Mouse (Mus musculus) left cerebral cortex, postnatal 10 days (tissue): ENCODE measurements around the gene Chn1. TPM values are rescaled to one million over a fixed set of nuclear protein-coding genes. Genes with fewer than 3 reads are reported as not detected.

Experiments
- DNase-seq, 2 experiments: peaks; one replicate each; pipeline ENCODE4 v3.0.0; 2021 to 2022; ENCODE audit warnings: low spot score in 2 of 2, mixed read lengths in 1 of 2; ENCODE audit errors: extremely low spot score in 1 of 2
- intact Hi-C: fragments of 180-260 bp; cut with DNase I; formaldehyde crosslinking; loops from one replicate; pipeline ENCODE4 v1.15.1; 2025
- total RNA-seq, 2 experiments: library from RNA; stranded (reverse); gene quantifications; 2 replicates each; pipeline ENCODE4 v1.2.3; 2021

Gene Chn1
- total RNA-seq, 2 experiments from 2014 or later: 695 to 715 TPM

DNA sequence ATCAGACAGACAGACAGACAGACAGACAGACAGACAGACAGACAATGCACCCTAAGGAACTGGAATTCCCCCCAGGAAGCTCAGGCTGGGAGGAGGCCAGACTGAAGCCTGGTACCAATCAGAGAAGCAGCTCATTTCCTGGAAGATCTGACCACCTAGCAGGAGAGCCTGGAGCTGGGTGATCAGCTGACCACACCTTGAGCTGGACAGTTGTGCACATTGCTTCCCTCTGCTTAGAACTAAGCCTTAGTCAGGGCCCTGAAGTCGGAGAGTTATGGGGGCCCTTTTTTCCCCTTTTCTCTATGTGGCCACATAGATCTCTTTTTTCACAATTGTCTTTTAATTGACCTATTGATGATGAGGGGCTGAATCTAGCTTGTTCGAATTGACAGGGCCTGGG is 168.0 kb downstream of the Chn1 start:
- intact Hi-C loops: no loop called here
- DNase-seq: no peak

DNA sequence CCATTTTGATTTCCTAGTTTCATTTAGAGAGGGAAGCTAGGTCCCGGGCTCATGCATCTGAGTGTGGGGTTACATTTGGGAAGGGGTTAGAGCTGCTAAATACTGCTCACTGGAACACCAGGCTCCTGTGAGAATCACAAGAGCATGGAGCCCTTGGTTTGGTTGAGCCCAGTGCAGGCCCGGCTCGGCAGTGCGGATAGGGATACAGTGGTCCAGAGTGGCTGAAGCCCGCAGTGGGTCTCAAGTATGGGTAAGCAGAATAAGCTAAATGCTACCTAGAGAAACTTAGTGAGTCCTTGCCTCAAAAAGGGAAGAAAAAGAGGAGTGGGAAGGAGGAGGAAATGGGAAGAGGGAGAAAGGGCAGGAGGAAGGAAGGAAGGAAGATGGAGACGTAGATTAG is 168.5 kb downstream of the Chn1 start:
- intact Hi-C loops: no loop called here

DNA sequence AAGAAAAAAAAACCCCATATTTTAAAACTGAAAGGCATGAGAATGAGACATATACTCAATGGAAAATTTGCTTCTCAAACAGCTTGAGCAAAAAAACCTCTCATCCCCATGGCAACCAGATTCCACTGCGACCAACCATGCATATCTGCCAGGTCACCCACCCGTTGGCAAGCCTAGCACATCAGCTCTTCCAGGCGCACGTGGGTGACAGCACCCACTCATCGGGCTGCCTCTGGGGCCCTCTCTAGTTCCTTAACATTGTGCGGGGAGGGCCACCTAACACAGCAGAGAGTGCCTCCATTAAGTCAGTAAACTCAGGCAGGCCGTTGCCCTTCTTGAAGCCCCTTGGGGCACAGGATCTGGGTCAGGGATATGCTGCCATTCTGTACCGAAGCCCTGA is 170.1 kb downstream of the Chn1 start:
- DNase-seq: peak; percentile 77 to 85
- intact Hi-C loops: no loop called here

More for the DNA sequence above, 168.5 kb downstream of the Chn1 start:
- no peak for DNase-seq

DNA sequence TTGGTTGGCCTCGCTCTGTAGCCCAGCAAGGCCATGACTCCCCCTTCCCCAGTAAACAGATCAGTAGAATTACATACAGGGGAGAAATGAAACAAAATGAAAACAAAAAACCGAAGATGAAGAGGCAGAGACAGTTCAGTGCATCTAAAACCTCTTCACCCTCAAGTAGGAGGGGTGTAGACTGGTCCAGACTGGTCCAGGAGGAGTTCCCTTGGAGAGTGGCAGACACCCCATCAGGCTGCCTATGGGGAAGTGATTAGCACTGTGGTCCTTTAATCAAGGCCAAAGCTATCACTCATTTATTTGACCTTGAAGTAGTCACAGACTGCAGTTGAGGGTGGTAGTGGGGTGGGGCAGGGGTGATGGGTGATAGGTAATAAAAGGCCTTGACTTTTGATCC is 170.6 kb downstream of the Chn1 start:
- no peak for DNase-seq
- intact Hi-C loops: no loop called here

DNA sequence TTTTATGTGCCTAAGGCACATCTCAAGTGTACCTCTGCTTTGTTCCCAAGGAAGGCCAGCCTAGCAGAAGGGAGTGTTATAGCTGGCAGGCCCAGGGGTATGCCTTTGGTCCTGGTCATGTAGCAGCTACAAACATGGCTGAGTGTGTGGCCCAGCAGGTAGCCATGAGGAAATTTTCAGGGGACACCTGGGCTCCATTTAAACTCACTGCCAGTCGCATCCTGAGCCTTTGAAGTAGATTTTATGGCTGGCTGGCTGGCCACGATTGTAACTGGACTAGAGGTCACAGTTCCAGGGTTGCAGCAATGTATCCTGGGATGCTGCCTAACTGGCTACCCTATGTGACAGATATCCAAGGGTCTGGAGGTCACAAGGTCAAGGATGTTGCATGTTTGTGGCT is 174.5 kb downstream of the Chn1 start:
- intact Hi-C loops: no loop called here
- DNase-seq: no peak

DNA sequence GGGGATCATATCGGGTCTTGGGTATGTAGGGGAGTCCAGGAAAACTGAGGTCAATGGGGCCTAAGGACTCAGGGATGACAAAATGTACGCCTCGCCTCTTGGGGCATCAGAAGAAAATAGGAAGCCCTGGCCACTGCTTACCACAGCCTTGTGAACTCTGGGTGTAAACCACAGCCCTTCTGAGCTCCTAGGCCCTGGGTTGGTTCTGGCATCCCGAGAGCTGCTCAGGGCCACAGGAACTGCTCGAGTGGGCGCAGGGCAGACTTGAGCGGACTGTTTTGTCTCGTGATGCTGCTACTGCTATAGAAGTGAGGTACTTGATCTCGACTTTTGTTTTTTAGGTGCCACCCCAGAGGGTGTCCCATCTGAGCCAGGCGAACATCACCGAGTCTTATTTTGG is 177.4 kb downstream of the Chn1 start:
- DNase-seq: no peak
- intact Hi-C loops: no loop called here

DNA sequence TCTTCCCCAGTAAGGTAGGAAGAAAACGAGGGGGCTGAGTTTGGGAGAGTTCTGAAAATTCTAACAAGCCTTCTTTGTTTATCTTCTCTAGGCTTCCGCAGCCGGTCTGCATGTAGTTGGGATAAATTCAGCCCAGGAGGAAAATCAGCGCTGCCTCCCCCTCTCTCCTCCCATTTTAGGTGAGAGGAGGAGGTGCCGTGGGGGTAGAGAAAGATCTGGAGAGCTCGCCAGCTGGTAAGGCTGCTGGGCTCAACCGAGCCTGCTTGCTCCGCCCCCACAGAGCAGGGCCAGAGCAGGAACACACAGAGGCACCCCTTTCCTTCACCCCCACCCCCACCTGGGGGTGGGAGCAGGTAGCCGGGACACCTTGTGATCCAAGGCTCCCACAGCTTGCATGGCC is 178.4 kb downstream of the Chn1 start:
- peak; percentile 76 to 84 for DNase-seq
- intact Hi-C loops: no loop called here

DNA sequence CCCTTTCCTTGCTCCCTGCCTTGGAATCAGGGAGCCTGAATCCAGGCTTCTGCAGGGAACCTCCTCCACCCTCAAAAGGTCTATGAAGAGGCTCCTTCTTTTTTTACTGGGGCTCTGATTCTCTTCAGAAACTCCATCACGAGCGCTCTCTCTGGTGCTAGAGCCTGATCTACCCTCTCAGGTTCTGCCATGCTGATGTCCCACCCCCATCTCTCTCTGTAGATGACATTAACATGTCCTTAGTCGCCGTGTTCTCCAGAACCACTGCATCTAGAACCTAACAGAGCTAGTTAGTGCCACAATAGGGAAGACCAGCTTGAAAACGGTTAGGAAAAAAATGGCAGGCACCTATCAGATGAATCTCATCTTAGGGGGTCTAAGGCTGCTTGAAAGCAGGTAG is 178.8 kb downstream of the Chn1 start:
- DNase-seq: no peak
- intact Hi-C loops: no loop called here

DNA sequence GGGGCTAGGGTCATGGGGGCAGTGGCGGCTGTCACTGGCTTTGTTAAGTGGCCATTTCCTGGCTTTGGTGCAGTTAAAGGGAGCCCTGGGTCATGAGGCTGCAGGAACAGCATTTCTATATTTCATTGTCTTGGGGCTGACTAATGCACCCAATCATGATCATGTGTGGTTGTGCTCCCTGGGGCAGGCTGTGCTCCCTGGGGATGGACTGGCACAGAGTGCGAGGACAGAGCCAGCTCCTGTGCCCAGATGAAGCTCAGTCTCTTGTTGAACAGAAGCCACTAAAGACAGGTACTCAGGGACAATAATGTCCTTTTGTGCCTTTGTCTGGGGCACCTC is 182.1 kb downstream of the Chn1 start:
- intact Hi-C loops: no loop called here
- DNase-seq: peak in 1 of 2 experiments; percentile 17

DNA sequence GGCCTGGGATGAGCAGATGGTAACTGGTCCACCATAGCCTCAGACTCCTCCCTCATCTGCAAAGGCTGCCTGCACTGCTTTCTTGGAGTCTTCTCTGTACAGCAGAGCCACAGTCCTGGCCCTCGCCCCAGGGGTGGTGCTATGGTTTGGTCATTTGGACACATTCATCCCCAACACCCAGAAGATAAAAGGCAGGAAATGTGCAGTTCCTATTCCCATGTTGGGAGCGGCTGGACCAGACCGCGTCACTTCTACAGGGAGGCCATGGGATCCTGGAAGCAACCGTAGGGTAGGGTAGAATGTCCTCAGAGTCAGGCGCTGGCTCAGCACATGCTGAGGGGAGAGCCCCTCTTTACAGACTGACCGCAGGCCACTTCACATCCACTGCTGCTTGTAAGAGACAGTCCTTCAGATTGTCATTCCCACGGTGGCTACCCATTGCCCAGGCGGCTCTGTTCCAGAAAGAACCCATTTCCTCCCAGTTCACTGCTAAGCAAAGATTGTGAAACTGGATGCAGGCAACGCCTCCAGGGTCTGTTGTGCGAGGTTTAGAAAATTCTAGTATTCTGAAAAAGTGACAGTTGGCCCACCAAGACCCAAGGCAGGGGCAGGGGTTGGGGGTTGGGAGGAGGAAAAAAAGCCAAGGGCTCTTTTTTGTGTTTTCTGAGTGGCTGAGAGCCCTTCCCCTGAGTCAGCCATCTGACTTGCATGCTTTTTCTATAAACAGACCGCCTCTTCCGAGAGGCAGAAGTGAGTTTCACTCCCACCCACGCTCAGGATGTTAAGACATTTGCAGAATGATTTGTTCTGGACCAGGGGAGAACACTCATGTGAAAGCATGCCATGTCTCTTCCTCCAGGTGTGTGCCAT is 182.7 kb downstream of the Chn1 start:
- DNase-seq: peak; percentile 53 to 64
- intact Hi-C loops: no loop called here

DNA sequence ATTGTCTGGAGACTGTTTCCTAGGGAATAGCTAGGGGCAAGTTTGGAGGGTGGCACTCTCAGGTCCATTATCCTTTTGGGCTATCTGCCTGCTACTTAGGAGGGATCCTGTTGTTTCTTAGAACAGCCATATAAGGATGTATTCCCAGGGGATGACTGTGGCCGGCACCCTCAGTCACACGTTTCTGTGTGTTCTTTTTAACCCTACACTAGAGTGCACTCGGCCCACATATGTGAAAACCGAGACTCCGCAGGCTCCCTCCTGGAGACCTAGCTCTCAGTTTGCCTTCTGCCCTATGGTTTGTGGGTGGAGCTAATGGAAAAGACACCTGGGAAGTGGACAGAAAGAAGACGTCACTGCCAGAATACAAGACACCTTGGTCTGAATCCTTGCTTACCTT is 183.9 kb downstream of the Chn1 start:
- intact Hi-C loops: no loop called here
- no peak for DNase-seq

DNA sequence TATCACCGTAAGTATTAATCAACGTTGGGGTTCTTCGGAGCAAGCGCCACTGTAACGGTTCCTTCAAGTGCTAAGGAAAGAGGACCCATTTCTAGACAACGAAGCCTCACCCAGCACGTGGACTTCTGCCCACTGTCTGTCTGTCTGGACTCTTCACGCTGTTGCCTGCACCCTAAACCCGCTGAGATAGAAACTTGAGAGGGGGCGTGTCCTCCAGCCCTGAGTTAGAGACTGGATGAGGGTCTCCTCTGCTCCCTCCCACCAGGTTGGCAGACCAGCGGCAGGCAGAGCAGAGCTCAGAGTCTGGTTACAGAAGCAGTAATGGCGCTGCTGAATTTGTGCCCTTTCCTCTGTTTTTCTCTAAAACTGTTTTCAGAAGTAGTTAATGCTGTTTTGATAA is 185.0 kb downstream of the Chn1 start:
- DNase-seq: no peak
- intact Hi-C loops: no loop called here

DNA sequence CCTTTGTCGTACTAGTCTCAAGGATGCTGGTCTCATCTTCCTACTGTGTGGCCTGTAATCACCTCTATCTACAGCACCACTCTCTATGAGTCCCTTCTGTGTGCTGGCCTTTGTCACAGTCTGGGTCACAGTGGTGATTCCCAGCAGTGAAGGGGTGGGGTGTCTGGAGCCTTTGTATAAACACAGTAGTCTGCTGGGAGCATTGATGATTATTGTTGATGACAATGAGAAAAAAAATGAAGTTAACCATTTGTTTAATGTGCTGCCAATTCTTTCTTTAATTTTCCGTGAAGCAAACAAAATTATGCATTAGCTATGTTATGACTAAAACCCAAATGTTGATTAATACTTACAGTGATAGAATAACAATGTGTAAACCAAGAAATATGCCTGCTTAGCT is 186.2 kb downstream of the Chn1 start:
- no peak for DNase-seq
- intact Hi-C loops: loop anchor here (10.0 kb wide), 1 partner anchor 186 kb away; the partner anchor contains the start of gene Chn1

DNA sequence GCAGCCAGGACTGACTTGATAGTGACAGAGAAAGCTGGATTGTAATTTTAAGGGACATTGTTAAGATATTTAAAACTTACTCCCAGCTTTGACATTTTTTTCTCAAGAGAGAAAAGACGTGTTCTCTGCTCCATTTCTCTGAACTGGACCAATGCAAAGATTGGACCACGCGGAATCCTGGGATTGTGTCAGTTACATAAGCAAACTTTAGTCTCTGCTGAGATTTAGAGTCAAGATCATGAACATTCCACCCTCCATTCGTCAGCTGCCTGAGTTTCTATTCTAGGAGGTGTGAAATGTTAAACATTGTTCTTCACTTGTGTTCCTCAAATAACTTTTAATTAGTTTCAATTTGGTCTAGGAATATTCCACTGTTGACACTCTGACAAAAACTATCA is 188.0 kb downstream of the Chn1 start:
- DNase-seq: no peak
- intact Hi-C loops: loop anchor here (10.0 kb wide), 1 partner anchor 188 kb away; the partner anchor contains the start of gene Chn1

DNA sequence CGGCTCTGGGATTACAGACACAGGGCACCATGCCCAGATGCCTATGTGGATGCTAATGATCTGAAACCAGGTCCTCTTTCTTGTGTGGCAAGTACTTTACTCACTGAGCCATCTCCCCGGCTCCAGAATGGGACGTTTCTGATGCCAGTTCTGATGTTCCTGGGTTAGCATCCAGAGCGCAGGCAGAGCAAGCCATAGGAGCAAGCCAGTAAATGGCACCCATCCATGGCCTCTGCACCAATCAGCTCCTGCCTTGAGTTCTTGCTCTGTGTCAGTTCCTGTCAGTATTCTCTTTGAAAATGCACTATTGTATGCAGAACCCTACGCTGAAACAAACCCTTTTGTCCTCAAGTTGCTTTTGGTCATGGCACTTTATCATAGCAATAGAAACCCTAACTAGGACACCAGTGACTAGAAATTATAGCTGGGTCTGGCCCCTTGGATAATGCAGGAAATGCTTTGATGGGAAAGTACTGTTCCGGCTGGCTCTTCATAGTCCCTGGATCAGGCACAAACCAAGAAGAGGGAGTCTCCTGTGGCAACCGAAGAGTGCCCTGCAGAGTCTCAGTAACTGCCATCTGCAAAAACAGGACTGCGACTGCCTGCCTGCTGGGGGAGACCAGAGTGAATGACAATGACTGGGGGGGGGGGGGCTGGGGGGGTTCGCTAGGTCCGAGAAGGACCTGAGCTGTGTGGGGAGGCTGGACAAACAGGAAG is 188.6 kb downstream of the Chn1 start:
- intact Hi-C loops: loop anchor here (10.0 kb wide), 1 partner anchor 188 kb away; the partner anchor contains the start of gene Chn1
- no peak for DNase-seq

DNA sequence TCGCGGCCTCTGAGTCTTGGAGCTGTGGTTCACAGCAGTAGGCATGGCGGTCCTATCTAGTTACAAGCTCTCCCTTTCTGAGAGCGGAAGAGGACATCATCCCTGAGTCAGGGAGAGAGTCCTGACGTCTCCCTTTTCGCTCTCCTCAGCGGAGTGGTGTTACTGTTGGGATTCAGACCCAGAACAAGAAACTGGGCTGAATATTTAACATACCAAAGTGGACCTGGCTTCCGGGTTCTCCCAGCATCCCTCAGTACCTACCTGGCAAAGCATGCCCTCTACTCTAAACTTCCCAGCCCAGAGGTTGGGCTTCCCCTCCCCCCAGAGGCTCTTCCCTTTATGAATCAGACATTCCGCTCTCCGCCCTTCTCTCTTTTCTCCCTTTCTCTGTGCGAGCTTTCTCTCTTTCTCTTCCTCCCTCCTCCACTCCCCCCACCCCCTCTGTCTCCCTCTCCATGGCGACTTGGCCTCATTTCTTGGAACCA is 189.8 kb downstream of the Chn1 start:
- peak in 1 of 2 experiments; percentile 51 for DNase-seq
- intact Hi-C loops: loop anchor here (2.0 to 10.0 kb wide), 2 partner anchors 73 to 189 kb away; partner anchors contain the start of gene Chn1

DNA sequence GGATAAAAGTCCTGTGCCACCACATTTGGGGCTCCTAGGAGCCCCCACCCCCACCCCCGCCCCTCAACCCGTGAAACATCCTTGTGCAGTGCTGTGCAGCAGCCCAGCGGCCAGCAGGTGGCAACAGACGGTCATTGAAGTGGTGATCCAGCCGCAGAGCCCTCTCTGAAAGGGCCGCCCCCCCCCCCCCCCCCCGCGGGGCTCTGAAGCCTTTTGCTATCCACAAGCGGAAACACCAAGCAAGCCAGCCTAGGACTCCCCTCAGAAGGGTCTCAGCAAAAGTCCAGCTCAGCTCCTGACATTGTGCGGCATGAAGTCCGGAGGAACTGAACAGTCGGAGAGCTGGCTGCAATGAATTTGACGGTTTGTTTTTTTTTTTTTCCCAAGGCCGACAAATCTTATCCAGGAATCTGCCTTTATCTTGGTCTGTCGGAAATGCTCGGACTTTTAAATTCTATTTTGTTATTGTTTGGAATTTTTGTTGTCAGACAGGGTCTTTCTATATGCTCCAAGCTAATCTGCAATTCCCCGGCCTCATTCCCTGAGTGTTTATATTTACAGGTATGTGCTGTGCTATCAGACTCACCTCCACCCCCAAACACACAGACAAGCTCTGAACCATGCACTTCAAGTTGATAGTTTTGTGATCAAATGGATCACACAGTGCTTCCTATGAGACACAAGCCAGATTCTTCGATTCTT is 190.3 kb downstream of the Chn1 start:
- intact Hi-C loops: loop anchor here (2.0 to 10.0 kb wide), 3 partner anchors 74 to 190 kb away; partner anchors contain the start of gene Chn1
- peak; percentile 75 to 89 for DNase-seq

DNA sequence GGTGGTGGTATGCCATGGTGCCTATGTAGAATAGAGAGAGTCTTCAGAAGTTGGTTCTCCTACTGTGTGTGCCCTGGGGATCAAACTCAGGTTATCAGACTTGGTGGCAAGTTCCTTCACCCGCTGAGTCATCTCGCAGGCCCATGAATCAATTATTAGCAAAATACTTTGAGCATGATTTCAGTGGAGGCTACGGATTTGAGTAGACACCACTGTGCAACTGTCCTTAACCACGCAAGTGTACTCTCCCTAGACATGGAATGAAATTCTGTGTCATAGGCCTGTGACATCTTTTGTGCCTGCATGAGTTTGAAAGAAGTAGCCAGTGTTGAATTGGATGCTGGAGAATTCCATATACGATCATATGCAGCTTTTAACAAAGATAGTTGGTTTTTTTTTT is 194.4 kb downstream of the Chn1 start:
- intact Hi-C loops: loop anchor here (5.0 to 10.0 kb wide), 2 partner anchors 162 to 194 kb away; partner anchors contain the start of gene Chn1
- DNase-seq: no peak

DNA sequence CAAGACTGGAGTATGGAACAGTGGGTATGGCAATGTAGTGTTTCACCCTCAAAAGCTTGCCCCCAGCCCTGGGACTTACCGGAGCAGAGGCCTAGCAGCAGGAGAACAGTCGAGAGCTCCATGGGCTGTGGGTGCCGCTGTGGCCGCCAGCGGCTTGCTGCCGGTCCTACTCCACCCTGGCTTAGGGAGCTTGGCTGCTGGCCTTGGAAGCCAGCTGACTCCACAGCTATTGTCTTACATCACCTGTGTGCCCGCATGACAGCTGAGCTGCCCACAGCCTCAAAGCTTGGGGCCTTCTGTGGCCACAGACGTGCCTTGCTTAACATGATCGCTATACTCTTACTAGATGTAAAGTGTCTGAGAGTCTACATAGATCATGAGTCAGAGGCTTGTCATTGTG is 195.0 kb downstream of the Chn1 start, which contains the start of gene Chrna1:
Gene Chrna1, minus strand, starts transcription at position 173 of the 400 bp plus-strand sequence.
- intact Hi-C loops: loop anchor here (5.0 to 10.0 kb wide), 2 partner anchors 162 to 195 kb away; partner anchors contain the start of gene Chn1
- DNase-seq: no peak
